Mouse (Mus musculus) urinary bladder, adult 18-20 months (tissue): ENCODE data around the gene Gm3727.
"Not testable (repeated sequence)": the region's sequence is repeated elsewhere in the genome, so short reads cannot be mapped to it uniquely, and the experiment has no call there.

ENCODE experiments used
- DNase-seq, 2 experiments: peaks; one replicate each; pipeline ENCODE4 v3.0.0; 2022; ENCODE audit warnings: low spot score in 2 of 2, mixed read lengths in 2 of 2

Gm3727 gene

GRCm38 (mm10) chr14:7264614-7265013 lies at the start of gene Gm3727:
Gene Gm3727, minus strand, starts transcription at chr14:7264714.
- not testable (repeated sequence) for DNase-seq

GRCm38 (mm10) chr14:7243498-7243897 lies 21.0 kb downstream of the Gm3727 start:
- not testable (repeated sequence) for DNase-seq
